Mouse (Mus musculus): Measurements from ENCODE around the gene Gm45140. TPM values are rescaled to one million over a fixed set of nuclear protein-coding genes. Genes with fewer than 3 reads are reported as not detected.

The Gm45140 gene
- total RNA-seq, 2 experiments from 2014 or later, result 2.7 to 3.5 TPM

DNA sequence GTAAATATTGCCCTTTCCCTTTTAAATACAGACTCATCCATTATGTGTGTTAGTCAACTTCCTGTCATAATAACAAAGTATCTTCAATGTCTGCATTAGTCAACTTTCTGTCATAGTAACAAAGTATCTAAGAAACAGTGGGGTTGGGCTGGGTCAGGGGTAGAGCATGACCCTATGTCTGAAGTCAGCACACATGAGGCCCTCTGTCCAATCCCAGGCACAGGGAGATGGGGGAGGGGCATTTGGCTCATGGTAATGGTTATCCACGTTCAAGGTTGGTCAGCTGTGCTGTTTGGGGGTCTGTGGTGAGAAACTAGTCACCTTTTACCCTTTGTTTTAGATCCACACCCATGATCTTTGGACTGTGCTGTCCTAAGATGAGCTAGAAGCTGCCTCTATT, 90.3 kb downstream of the Gm45140 start:
- TF ChIP-seq CTCF (IDR thresholded peaks at IDR 0.05), result no peak
- Histone ChIP-seq H3K27ac (no peak overlapping the region), H3K4me3 (no peak overlapping the region)
- intact Hi-C loops (cut with DNase I), result no loop called here
- DNase-seq (ENCODE audit: extremely low spot score in 1 of 2, low spot score in 2 of 2), result no peak

GRCm38 (mm10) chr6:87744632-87745031, 91.0 kb downstream of the Gm45140 start:
- no peak for TF ChIP-seq CTCF (IDR thresholded peaks at IDR 0.05)
- no peak for DNase-seq (ENCODE audit: extremely low spot score in 1 of 2, low spot score in 2 of 2)
- H3K4me3 ChIP-seq, result no peak overlapping the region
- no peak overlapping the region for H3K27ac ChIP-seq
- intact Hi-C loops (cut with DNase I), result no loop called here

DNA sequence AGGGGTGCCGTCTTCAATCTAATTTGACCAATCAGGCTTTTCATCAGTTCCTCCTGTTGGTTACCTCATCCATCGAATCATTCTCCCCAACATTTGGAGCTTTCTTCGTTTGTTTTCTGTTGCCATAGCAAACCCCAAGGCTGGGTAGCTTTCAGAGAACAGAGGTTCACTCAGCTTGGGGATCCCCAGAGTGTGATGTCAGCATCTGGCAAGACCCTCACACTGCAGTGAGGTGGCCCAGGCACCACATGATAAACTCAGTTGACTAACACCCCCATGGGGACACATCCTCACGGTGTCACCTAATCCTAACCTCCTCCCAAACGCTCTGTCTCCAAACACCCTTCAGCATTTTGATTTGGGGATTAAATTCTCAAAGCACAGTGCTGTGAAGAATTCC, 92.3 kb downstream of the Gm45140 start:
- Histone ChIP-seq H3K27ac (no peak overlapping the region), H3K4me3 (no peak overlapping the region)
- no peak for DNase-seq (ENCODE audit: extremely low spot score in 1 of 2, low spot score in 2 of 2)
- no peak for TF ChIP-seq CTCF (IDR thresholded peaks at IDR 0.05)
- intact Hi-C loops (cut with DNase I), result no loop called here

- intact Hi-C loops (cut with DNase I), result no loop called here
- TF ChIP-seq CTCF (IDR thresholded peaks at IDR 0.05), result peak; percentile 9
- DNase-seq (ENCODE audit: extremely low spot score in 1 of 2, low spot score in 2 of 2), result no peak
- Histone ChIP-seq H3K27ac (no peak overlapping the region), H3K4me3 (no peak overlapping the region)
Measured at GRCm38 (mm10) chr6:87742804-87743203, 92.8 kb downstream of the Gm45140 start.

DNA sequence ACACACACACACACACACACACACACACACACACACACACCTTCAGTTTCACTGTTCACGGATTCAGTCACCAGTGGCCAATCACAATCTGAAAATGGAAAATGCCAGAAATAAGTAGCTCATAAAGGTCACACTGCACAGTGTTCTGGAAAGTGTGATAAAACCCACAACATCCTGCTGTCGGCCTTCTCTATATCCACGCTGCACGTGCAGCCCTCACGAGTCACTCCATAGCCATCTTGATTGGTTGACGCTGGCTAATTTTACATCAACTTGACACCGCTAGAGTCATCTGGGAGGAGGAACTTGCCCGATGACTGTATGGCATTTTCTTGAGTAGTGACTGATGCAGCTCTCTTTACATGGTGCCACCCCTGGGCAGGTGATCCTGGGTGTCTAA, 93.6 kb downstream of the Gm45140 start:
- no peak overlapping the region for H3K27ac ChIP-seq
- no peak for DNase-seq (ENCODE audit: extremely low spot score in 1 of 2, low spot score in 2 of 2)
- TF ChIP-seq CTCF (IDR thresholded peaks at IDR 0.05), result no peak
- no peak overlapping the region for H3K4me3 ChIP-seq
- intact Hi-C loops (cut with DNase I), result no loop called here

GRCm38 (mm10) chr6:87740496-87740895, 95.1 kb downstream of the Gm45140 start:
- intact Hi-C loops (cut with DNase I), result no loop called here
- no peak for TF ChIP-seq CTCF (IDR thresholded peaks at IDR 0.05)
- H3K4me3 ChIP-seq, result no peak overlapping the region
- DNase-seq (ENCODE audit: extremely low spot score in 1 of 2, low spot score in 2 of 2), result no peak
- no peak overlapping the region for H3K27ac ChIP-seq

GRCm38 (mm10) chr6:87739898-87740297, 95.7 kb downstream of the Gm45140 start:
- H3K4me3 ChIP-seq, result no peak overlapping the region
- DNase-seq (ENCODE audit: extremely low spot score in 1 of 2, low spot score in 2 of 2), result no peak
- H3K27ac ChIP-seq, result no peak overlapping the region
- intact Hi-C loops (cut with DNase I), result no loop called here
- TF ChIP-seq CTCF (IDR thresholded peaks at IDR 0.05), result no peak

Other genes starting within 250 kb of the Gm45140 start
- under 1 TPM; 0.18 to 0.33 TPM for gene Prokr1, start 245.1 kb downstream of the Gm45140 start, total RNA-seq (2021)
- gene Aplf, start 163.6 kb downstream of the Gm45140 start, total RNA-seq (2021), result 10 to 100 TPM in 1 of 2 experiments, 1 to 10 TPM in 1; 9.1 to 10.2 TPM
- 1 to 10 TPM; 4.5 to 4.8 TPM for gene Efcc1, start 104.9 kb downstream of the Gm45140 start, total RNA-seq (2021)
- gene Gp9, start 57.7 kb downstream of the Gm45140 start, total RNA-seq (2021), result 1 to 10 TPM in 1 of 2 experiments, under 1 TPM in 1; 0.54 to 1.4 TPM
- gene Rab43, start 23.6 kb downstream of the Gm45140 start, total RNA-seq (2021), result 10 to 100 TPM; 14.4 to 14.7 TPM
- gene Isy1, start 3.0 kb upstream of the Gm45140 start, total RNA-seq (2021), result 10 to 100 TPM; 35.8 to 40.6 TPM
- 100 to 1,000 TPM; 255 to 275 TPM for gene Cnbp, start 15.3 kb upstream of the Gm45140 start, total RNA-seq (2021)
- gene Copg1, start 52.0 kb upstream of the Gm45140 start, total RNA-seq (2021), result 100 to 1,000 TPM; 232 TPM
- gene Hmces, start 78.1 kb upstream of the Gm45140 start, total RNA-seq (2021), result 10 to 100 TPM; 27.5 to 28.6 TPM
- 10 to 100 TPM; 56.4 to 66.3 TPM for gene H1fx, start 145.8 kb upstream of the Gm45140 start, total RNA-seq (2021)
- 100 to 1,000 TPM; 314 to 317 TPM for gene Rab7, start 209.5 kb upstream of the Gm45140 start, total RNA-seq (2021)
- 100 to 1,000 TPM; 172 to 184 TPM for gene Rpn1, start 248.7 kb upstream of the Gm45140 start, total RNA-seq (2021)

Data from left cerebral cortex, adult 2 months (tissue).